Mouse (Mus musculus): Measurements from ENCODE around the gene Msrb1. TPM values are rescaled to one million over a fixed set of nuclear protein-coding genes. Genes with fewer than 3 reads are reported as not detected.

Msrb1 gene
- total and polyA plus RNA-seq, 3 experiments, result 14.6 to 76.8 (median 39.2) TPM

DNA sequence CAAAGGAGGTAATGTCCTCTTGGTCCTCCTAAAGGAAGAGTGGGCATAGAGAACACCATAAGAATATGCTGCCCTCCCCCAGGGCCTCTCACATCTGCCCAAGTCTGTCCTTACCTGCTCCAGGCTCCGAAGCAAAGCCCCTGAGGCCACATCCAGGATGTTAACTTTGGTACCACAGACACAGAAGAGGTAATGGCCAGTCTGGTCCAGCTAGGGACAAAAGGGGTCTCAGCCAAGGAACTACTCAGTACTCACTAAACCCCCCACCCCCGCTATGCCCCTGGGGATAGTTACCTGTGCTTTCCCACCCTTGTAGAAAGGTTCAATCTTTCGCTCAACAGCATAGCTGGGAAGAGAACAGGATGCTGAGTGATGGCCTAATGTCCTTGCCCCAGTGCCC lies 30.6 kb upstream of the Msrb1 start:
- ATAC-seq (ENCODE audit: extremely low read depth, insufficient number of reproducible peaks, low FRiP score, poor library complexity, severe bottlenecking) (no peak), DNase-seq (ENCODE audit: low spot score) (no peak)
- H3K4me1 ChIP-seq (ENCODE audit: insufficient read depth, low read depth, low read length), result peaks cover 31% of the 10 kb centered on the region
- TF ChIP-seq CTCF (IDR thresholded peaks at IDR 0.05; ENCODE audit: low read depth, low read length) (no peak), GATA1 (IDR thresholded peaks at IDR 0.05; ENCODE audit: borderline replicate concordance, low read length) (no peak), POLR2AphosphoS5 (IDR thresholded peaks at IDR 0.05; ENCODE audit: insufficient replicate concordance, low read depth, low read length) (no peak), GATA2 (IDR thresholded peaks at IDR 0.05; ENCODE audit: borderline replicate concordance, low read depth, low read length) (no peak), TAL1 (conservative IDR thresholded peaks at IDR 0.05; ENCODE audit: low read depth, low read length) (no peak)
- H3K36me3 ChIP-seq (replicated peaks), result peaks cover 55% of the 10 kb centered on the region
- H3K9me3 ChIP-seq (replicated peaks), result no peaks in the 10 kb centered on the region
- peak overlapping the region; percentile 75; the same call in 1 of the 2 replicates for H3K4me3 ChIP-seq (ENCODE audit: low read depth, low read length)
- H3K27me3 ChIP-seq (ENCODE audit: insufficient read depth, low read length), result no peaks in the 10 kb centered on the region

DNA sequence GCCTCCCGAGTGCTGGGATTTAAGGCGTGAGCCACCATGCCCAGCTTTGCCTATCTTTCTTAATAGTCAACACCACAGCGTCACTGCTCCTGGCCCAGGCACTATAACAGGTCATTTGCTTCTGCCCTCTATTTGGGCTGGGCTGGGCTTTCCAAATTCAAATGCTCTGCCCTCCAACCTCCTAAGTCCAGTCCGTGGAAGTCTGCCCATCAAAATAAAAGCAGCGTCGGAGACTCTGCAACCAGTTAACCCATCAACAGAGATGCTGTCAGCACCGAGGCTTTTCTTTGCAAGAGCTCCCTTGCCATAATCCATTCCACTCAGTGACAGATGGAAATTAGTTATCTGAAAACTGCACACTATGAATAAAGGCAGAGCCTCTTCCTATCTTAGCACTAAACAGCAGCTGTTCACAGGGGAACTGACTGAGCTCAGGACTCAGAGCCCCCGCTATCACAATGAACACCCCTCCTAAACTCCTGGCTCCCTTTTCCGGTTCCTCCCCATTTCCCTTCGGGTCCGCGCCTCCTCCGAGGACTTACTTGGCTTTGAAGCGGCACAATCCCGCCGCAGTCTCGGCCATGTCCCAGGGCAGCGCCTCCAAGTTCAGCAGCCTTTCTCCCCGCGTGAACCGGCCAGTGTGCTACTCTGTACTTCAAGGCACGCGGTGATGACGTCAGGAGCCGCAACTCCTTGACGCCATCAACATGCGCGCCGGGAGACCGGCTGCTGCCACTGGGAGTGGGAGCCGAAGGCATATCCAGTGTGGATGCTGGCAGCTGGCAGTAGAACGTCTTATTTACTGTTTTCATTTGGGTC lies 29.3 kb upstream of the Msrb1 start, which contains the start of gene Tbl3:
Gene Tbl3 (minus strand): TSS at position 679 of the 819 bp plus-strand sequence.
- H3K4me3 ChIP-seq (ENCODE audit: low read depth, low read length), result peak within 1 kb of the TSS; percentile 75
- DNase-seq (ENCODE audit: low spot score), result peak; percentile 92
- no peak for TF ChIP-seq GATA1 (IDR thresholded peaks at IDR 0.05; ENCODE audit: borderline replicate concordance, low read length)
- TF ChIP-seq POLR2AphosphoS5 (IDR thresholded peaks at IDR 0.05; ENCODE audit: insufficient replicate concordance, low read depth, low read length), result no peak
- no peak for TF ChIP-seq GATA2 (IDR thresholded peaks at IDR 0.05; ENCODE audit: borderline replicate concordance, low read depth, low read length)
- no peak for TF ChIP-seq CTCF (IDR thresholded peaks at IDR 0.05; ENCODE audit: low read depth, low read length)
- TF ChIP-seq TAL1 (conservative IDR thresholded peaks at IDR 0.05; ENCODE audit: low read depth, low read length), result no peak
- ATAC-seq (ENCODE audit: extremely low read depth, insufficient number of reproducible peaks, low FRiP score, poor library complexity, severe bottlenecking), result peak; percentile 68
- H3K27me3 ChIP-seq (ENCODE audit: insufficient read depth, low read length), result no peaks in the 10 kb centered on the region
- peaks cover 42% of the 10 kb centered on the region for H3K36me3 ChIP-seq (replicated peaks)
- no peaks in the 10 kb centered on the region for H3K9me3 ChIP-seq (replicated peaks)
- peaks cover 31% of the 10 kb centered on the region for H3K4me1 ChIP-seq (ENCODE audit: insufficient read depth, low read depth, low read length)

DNA sequence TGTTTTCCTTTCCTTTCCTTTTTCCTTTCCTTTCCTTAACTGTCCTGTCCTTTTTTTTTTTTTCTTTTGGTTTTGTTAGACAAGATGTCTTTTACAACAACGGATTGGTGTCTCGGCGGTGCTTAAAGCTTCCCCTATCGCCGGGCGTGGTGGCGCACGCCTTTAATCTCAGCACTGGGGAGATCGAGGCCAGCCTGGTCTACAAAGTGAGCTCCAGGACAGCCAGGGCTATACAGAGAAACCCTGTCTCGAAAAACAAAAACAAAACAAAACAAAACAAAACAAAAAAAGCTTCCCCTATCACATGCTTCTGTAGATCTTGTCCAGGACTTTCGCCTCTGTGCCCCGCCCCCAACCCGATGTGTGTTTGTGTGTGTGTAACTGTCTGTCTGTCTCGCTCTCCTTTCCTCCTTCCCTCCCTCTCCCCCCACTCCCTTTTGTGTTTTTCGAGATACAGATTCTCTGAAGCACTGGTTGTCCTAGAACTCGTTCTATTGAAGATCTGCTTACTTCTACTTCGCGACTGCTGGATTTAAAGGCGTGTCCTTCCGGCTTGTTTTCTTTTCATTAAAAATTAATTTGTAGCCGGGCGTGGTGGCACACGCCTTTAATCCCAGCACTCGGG lies 28.5 kb upstream of the Msrb1 start:
- ATAC-seq (ENCODE audit: extremely low read depth, insufficient number of reproducible peaks, low FRiP score, poor library complexity, severe bottlenecking), result no peak
- peaks cover 30% of the 10 kb centered on the region for H3K4me1 ChIP-seq (ENCODE audit: insufficient read depth, low read depth, low read length)
- TF ChIP-seq TAL1 (conservative IDR thresholded peaks at IDR 0.05; ENCODE audit: low read depth, low read length) (no peak), CTCF (IDR thresholded peaks at IDR 0.05; ENCODE audit: low read depth, low read length) (no peak), GATA1 (IDR thresholded peaks at IDR 0.05; ENCODE audit: borderline replicate concordance, low read length) (no peak), POLR2AphosphoS5 (IDR thresholded peaks at IDR 0.05; ENCODE audit: insufficient replicate concordance, low read depth, low read length) (no peak), GATA2 (IDR thresholded peaks at IDR 0.05; ENCODE audit: borderline replicate concordance, low read depth, low read length) (no peak)
- H3K27me3 ChIP-seq (ENCODE audit: insufficient read depth, low read length), result no peaks in the 10 kb centered on the region
- peak overlapping the region; percentile 75 for H3K4me3 ChIP-seq (ENCODE audit: low read depth, low read length)
- peaks cover 34% of the 10 kb centered on the region for H3K36me3 ChIP-seq (replicated peaks)
- no peaks in the 10 kb centered on the region for H3K9me3 ChIP-seq (replicated peaks)
- no peak for DNase-seq (ENCODE audit: low spot score)

DNA sequence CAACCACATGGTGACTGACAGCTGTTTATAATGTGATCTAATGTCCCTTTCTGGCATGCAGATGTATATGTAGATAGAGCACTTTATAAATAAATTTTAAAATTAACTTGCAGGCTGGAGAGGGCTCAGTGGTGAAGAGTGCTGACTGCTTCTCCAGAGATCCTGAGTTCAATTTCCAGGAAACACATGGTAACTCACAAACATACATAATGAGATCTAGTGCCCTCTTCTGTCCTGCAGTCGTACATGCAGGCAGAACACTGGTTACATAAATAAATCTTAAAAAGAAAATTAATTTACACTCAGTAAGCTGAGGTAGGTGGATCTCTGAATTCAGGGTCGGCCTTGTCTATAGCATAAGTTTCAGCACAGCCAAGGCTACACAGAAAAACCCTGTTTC lies 27.8 kb upstream of the Msrb1 start:
- TF ChIP-seq CTCF (IDR thresholded peaks at IDR 0.05; ENCODE audit: low read depth, low read length) (no peak), GATA1 (IDR thresholded peaks at IDR 0.05; ENCODE audit: borderline replicate concordance, low read length) (no peak), POLR2AphosphoS5 (IDR thresholded peaks at IDR 0.05; ENCODE audit: insufficient replicate concordance, low read depth, low read length) (no peak), TAL1 (conservative IDR thresholded peaks at IDR 0.05; ENCODE audit: low read depth, low read length) (no peak), GATA2 (IDR thresholded peaks at IDR 0.05; ENCODE audit: borderline replicate concordance, low read depth, low read length) (no peak)
- no peak for DNase-seq (ENCODE audit: low spot score)
- Histone ChIP-seq H3K4me1 (ENCODE audit: insufficient read depth, low read depth, low read length) (peaks cover 28% of the 10 kb centered on the region), H3K9me3 (replicated peaks) (no peaks in the 10 kb centered on the region), H3K4me3 (ENCODE audit: low read depth, low read length) (no peak overlapping the region), H3K36me3 (replicated peaks) (peaks cover 30% of the 10 kb centered on the region), H3K27me3 (ENCODE audit: insufficient read depth, low read length) (no peaks in the 10 kb centered on the region)
- no peak for ATAC-seq (ENCODE audit: extremely low read depth, insufficient number of reproducible peaks, low FRiP score, poor library complexity, severe bottlenecking)

DNA sequence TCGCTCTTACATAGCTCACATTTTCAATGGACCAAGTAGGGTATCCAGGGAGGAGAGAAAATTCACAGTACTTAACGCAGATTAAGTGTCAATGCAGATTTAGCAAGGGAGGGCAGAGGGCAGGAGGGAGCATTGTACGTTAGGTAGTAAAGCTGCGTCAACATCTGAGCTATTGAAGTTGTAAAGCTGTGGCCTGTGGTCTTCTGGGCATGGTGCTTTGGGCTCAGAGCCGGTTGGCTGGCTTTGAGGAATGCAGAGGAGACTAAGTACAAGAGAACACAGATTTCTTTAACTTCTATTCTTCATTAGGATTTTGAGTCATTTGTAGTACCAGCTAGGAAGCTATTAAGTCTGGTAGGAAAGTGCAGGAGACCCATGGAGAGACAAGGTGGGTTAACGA lies 20.9 kb upstream of the Msrb1 start:
- TF ChIP-seq TAL1 (conservative IDR thresholded peaks at IDR 0.05; ENCODE audit: low read depth, low read length) (no peak), CTCF (IDR thresholded peaks at IDR 0.05; ENCODE audit: low read depth, low read length) (no peak), GATA1 (IDR thresholded peaks at IDR 0.05; ENCODE audit: borderline replicate concordance, low read length) (no peak), GATA2 (IDR thresholded peaks at IDR 0.05; ENCODE audit: borderline replicate concordance, low read depth, low read length) (no peak), POLR2AphosphoS5 (IDR thresholded peaks at IDR 0.05; ENCODE audit: insufficient replicate concordance, low read depth, low read length) (no peak)
- H3K27me3 ChIP-seq (ENCODE audit: insufficient read depth, low read length), result no peaks in the 10 kb centered on the region; the same call in 1 of the 2 replicates
- no peak overlapping the region for H3K4me3 ChIP-seq (ENCODE audit: low read depth, low read length)
- peaks cover 41% of the 10 kb centered on the region for H3K36me3 ChIP-seq (replicated peaks)
- H3K9me3 ChIP-seq (replicated peaks), result no peaks in the 10 kb centered on the region
- H3K4me1 ChIP-seq (ENCODE audit: insufficient read depth, low read depth, low read length), result peaks cover 14% of the 10 kb centered on the region
- no peak for ATAC-seq (ENCODE audit: extremely low read depth, insufficient number of reproducible peaks, low FRiP score, poor library complexity, severe bottlenecking)
- no peak for DNase-seq (ENCODE audit: low spot score)

DNA sequence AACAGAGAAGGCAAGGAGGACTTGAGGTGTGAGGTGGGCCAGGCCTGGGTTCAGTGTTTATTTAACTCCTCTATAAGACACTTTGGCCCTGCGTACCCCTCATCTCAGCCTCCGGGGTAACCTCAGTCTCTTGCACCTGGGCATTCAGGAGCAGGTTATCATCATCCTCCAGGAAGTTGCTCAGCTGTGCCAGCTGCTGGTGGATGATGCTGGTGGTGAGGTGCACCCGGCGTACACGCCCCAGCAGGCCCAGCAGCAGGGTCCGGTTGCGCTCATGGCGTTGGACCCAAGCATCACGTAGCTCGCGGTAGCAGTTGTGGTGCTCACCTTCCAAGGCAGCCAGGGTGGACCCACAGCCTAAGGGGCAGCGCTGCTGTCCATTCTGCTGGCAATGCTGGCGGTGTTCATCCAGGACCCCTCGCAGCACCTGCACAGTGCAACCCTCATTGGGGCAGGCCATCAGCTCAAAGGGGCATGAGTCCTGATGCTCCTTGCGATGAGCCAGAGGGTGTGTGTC lies 20.2 kb upstream of the Msrb1 start:
- TF ChIP-seq GATA2 (IDR thresholded peaks at IDR 0.05; ENCODE audit: borderline replicate concordance, low read depth, low read length), result no peak
- no peak for TF ChIP-seq TAL1 (conservative IDR thresholded peaks at IDR 0.05; ENCODE audit: low read depth, low read length)
- no peak for TF ChIP-seq CTCF (IDR thresholded peaks at IDR 0.05; ENCODE audit: low read depth, low read length)
- TF ChIP-seq GATA1 (IDR thresholded peaks at IDR 0.05; ENCODE audit: borderline replicate concordance, low read length), result no peak
- TF ChIP-seq POLR2AphosphoS5 (IDR thresholded peaks at IDR 0.05; ENCODE audit: insufficient replicate concordance, low read depth, low read length), result no peak

More for the DNA sequence above, 20.2 kb upstream of the Msrb1 start:
- no peak for DNase-seq (ENCODE audit: low spot score)
- Histone ChIP-seq H3K27me3 (ENCODE audit: insufficient read depth, low read length) (no peaks in the 10 kb centered on the region; the same call in 1 of the 2 replicates), H3K36me3 (replicated peaks) (peaks cover 47% of the 10 kb centered on the region), H3K9me3 (replicated peaks) (no peaks in the 10 kb centered on the region), H3K4me1 (ENCODE audit: insufficient read depth, low read depth, low read length) (peaks cover 15% of the 10 kb centered on the region), H3K4me3 (ENCODE audit: low read depth, low read length) (no peak overlapping the region)
- no peak for ATAC-seq (ENCODE audit: extremely low read depth, insufficient number of reproducible peaks, low FRiP score, poor library complexity, severe bottlenecking)

All from G1E (cell line).